Mouse (Mus musculus): ENCODE results near the gene Ccdc96. TPM values are rescaled to one million over a fixed set of nuclear protein-coding genes. Genes with fewer than 3 reads are reported as not detected.

The Ccdc96 gene
- polyA plus RNA-seq, 1 experiment from 2014 or later, result 0.06 TPM

- WGBS (ENCODE audit: insufficient replicate concordance), result 70% methylated on average over 5 of the region's 5 CpGs
- DNase-seq (no peak), ATAC-seq (no peak)
- no peak overlapping the region for H3K9ac ChIP-seq (replicated peaks)
- no peaks in the 10 kb centered on the region for H3K27me3 ChIP-seq (ENCODE audit: insufficient read depth, low read length)
- H3K4me1 ChIP-seq (ENCODE audit: insufficient read depth), result peaks cover 22% of the 10 kb centered on the region
- H3K4me2 ChIP-seq (ENCODE audit: low read depth, low read length), result no peak overlapping the region
- H3K4me3 ChIP-seq (ENCODE audit: low read depth, low read length), result no peak overlapping the region
- H3K9me3 ChIP-seq (ENCODE audit: low read length), result no peaks in the 10 kb centered on the region
- 0 out of 2 replicates have a peak, but pooled peaks cover 5% of the 10 kb centered on the region for H3K36me3 ChIP-seq (replicated peaks; ENCODE audit: insufficient read depth, low read length)
- H3K27ac ChIP-seq (ENCODE audit: low read depth), result no peak overlapping the region
- peak; percentile 69 for TF ChIP-seq CTCF (IDR thresholded peaks at IDR 0.05; ENCODE audit: low read depth)
- TF ChIP-seq EP300 (IDR thresholded peaks at IDR 0.05; ENCODE audit: low read depth), result no peak
Observed at GRCm38 (mm10) chr5:36526274-36526673, 41.9 kb downstream of the Ccdc96 start.

- WGBS (ENCODE audit: insufficient replicate concordance), result 80% methylated on average over 2 of the region's 2 CpGs
- H3K4me1 ChIP-seq (ENCODE audit: insufficient read depth), result peaks cover 24% of the 10 kb centered on the region
- ATAC-seq (no peak), DNase-seq (no peak)
- no peak overlapping the region for H3K4me3 ChIP-seq (ENCODE audit: low read depth, low read length)
- H3K36me3 ChIP-seq (replicated peaks; ENCODE audit: insufficient read depth, low read length), result 0 out of 2 replicates have a peak, but pooled peaks cover 5% of the 10 kb centered on the region
- no peak overlapping the region for H3K4me2 ChIP-seq (ENCODE audit: low read depth, low read length)
- no peak overlapping the region for H3K9ac ChIP-seq (replicated peaks)
- TF ChIP-seq EP300 (IDR thresholded peaks at IDR 0.05; ENCODE audit: low read depth), result no peak
- TF ChIP-seq CTCF (IDR thresholded peaks at IDR 0.05; ENCODE audit: low read depth), result no peak
- no peak overlapping the region for H3K27ac ChIP-seq (ENCODE audit: low read depth)
- H3K9me3 ChIP-seq (ENCODE audit: low read length), result no peaks in the 10 kb centered on the region
- H3K27me3 ChIP-seq (ENCODE audit: insufficient read depth, low read length), result no peaks in the 10 kb centered on the region
Observed at GRCm38 (mm10) chr5:36526921-36527320, 42.5 kb downstream of the Ccdc96 start.

DNA sequence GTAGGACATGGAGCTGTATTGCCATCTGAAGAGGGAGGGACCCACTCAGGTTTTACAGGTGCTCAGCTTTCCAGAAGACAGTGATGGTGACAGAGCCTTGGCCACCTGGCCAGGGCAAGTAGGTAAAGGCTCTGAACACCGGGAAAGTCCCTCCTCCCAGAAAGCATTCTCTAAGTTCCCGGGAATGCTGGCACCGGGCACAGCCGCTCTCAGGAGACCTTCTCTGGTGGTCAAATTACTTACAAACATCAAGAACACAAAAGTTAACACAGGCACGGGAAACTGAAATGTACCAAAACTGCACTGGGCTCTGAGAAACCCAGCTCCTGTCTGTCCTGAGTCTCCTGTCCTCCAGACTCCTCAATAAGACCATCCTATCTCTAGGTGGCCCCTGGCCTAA lies 45.3 kb downstream of the Ccdc96 start:
- Histone ChIP-seq H3K27me3 (ENCODE audit: insufficient read depth, low read length) (no peaks in the 10 kb centered on the region), H3K4me2 (ENCODE audit: low read depth, low read length) (peak overlapping the region; percentile 88), H3K27ac (ENCODE audit: low read depth) (0 out of 2 replicates have a peak overlapping the region, but pooled peaks have one; percentile 18), H3K9me3 (ENCODE audit: low read length) (no peaks in the 10 kb centered on the region), H3K4me1 (ENCODE audit: insufficient read depth) (peaks cover 36% of the 10 kb centered on the region), H3K4me3 (ENCODE audit: low read depth, low read length) (peak overlapping the region; percentile 60), H3K36me3 (replicated peaks; ENCODE audit: insufficient read depth, low read length) (no peaks in the 10 kb centered on the region), H3K9ac (replicated peaks) (peak overlapping the region; percentile 70)
- no peak for DNase-seq
- ATAC-seq, result no peak
- WGBS (ENCODE audit: insufficient replicate concordance), result 18% methylated on average over 5 of the region's 5 CpGs
- TF ChIP-seq CTCF (IDR thresholded peaks at IDR 0.05; ENCODE audit: low read depth), result no peak
- no peak for TF ChIP-seq EP300 (IDR thresholded peaks at IDR 0.05; ENCODE audit: low read depth)

- H3K9ac ChIP-seq (replicated peaks), result peak overlapping the region; percentile 70
- no peaks in the 10 kb centered on the region for H3K9me3 ChIP-seq (ENCODE audit: low read length)
- TF ChIP-seq CTCF (IDR thresholded peaks at IDR 0.05; ENCODE audit: low read depth), result no peak
- no peak for TF ChIP-seq EP300 (IDR thresholded peaks at IDR 0.05; ENCODE audit: low read depth)
- 0 out of 2 replicates have a peak overlapping the region, but pooled peaks have one; percentile 42 for H3K27ac ChIP-seq (ENCODE audit: low read depth)
- no peaks in the 10 kb centered on the region for H3K36me3 ChIP-seq (replicated peaks; ENCODE audit: insufficient read depth, low read length)
- DNase-seq (peak; percentile 91), ATAC-seq (peak; percentile 98)
- under 1% methylated on average over 28 of the region's 28 CpGs for WGBS (ENCODE audit: insufficient replicate concordance)
- no peaks in the 10 kb centered on the region for H3K27me3 ChIP-seq (ENCODE audit: insufficient read depth, low read length)
- peak overlapping the region; percentile 60 for H3K4me3 ChIP-seq (ENCODE audit: low read depth, low read length)
- H3K4me2 ChIP-seq (ENCODE audit: low read depth, low read length), result peak overlapping the region; percentile 88
- peaks cover 36% of the 10 kb centered on the region for H3K4me1 ChIP-seq (ENCODE audit: insufficient read depth)
Observed at GRCm38 (mm10) chr5:36530129-36530751, 45.9 kb downstream of the Ccdc96 start.

GRCm38 (mm10) chr5:36534455-36535030 lies 50.2 kb downstream of the Ccdc96 start:
- Histone ChIP-seq H3K4me1 (ENCODE audit: insufficient read depth) (peaks cover 34% of the 10 kb centered on the region), H3K4me2 (ENCODE audit: low read depth, low read length) (no peak overlapping the region)
- WGBS (ENCODE audit: insufficient replicate concordance), result 42% methylated on average over 6 of the region's 6 CpGs

DNA sequence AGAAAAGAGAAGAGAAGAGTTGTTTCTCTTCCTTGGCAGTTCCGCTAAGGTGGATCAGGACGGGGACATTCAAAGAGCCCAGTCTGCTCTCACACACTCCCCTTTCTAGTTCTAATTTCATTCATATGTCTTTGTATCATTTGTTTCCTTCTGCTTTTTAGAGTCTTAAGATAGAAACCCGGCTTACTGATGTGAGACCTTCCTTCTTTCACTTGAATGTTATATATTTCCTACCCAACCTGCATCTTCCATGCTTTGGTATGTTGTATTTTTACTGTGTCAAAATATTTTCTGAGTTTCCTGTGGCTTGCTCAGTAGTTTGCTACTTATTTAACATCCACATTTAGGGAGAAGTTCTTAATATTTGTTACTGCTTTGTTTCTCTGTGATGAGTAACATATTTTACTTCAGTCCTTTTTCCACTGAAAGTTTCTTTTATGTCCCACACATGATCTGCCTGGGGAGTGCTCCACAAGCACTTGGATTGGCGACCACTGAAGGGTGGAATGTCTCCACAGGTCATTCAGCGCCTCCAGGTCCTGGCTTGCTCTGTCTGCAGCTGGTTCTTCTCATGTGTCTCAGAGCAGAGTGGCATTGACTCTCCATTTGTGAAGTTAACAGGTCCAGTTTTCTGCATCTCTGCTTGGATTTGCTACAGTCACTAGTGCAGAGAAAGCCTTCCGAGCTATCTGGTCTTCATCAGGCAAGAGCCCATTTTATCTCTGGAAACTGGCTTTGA lies 51.2 kb downstream of the Ccdc96 start:
- H3K9me3 ChIP-seq (ENCODE audit: low read length), result no peaks in the 10 kb centered on the region
- no peak overlapping the region for H3K4me2 ChIP-seq (ENCODE audit: low read depth, low read length)
- no peak overlapping the region for H3K27ac ChIP-seq (ENCODE audit: low read depth)
- H3K9ac ChIP-seq (replicated peaks), result no peak overlapping the region
- no peak for DNase-seq
- WGBS (ENCODE audit: insufficient replicate concordance), result 57% methylated on average over 6 of the region's 6 CpGs
- H3K4me1 ChIP-seq (ENCODE audit: insufficient read depth), result peaks cover 27% of the 10 kb centered on the region
- no peaks in the 10 kb centered on the region for H3K27me3 ChIP-seq (ENCODE audit: insufficient read depth, low read length)
- no peak overlapping the region for H3K4me3 ChIP-seq (ENCODE audit: low read depth, low read length)
- no peak for ATAC-seq
- TF ChIP-seq EP300 (IDR thresholded peaks at IDR 0.05; ENCODE audit: low read depth) (no peak), CTCF (IDR thresholded peaks at IDR 0.05; ENCODE audit: low read depth) (no peak)
- H3K36me3 ChIP-seq (replicated peaks; ENCODE audit: insufficient read depth, low read length), result no peaks in the 10 kb centered on the region

More at GRCm38 (mm10) chr5:36534455-36535030, 50.2 kb downstream of the Ccdc96 start:
- Histone ChIP-seq H3K9me3 (ENCODE audit: low read length) (no peaks in the 10 kb centered on the region), H3K4me3 (ENCODE audit: low read depth, low read length) (no peak overlapping the region), H3K27ac (ENCODE audit: low read depth) (no peak overlapping the region), H3K36me3 (replicated peaks; ENCODE audit: insufficient read depth, low read length) (no peaks in the 10 kb centered on the region), H3K27me3 (ENCODE audit: insufficient read depth, low read length) (no peaks in the 10 kb centered on the region), H3K9ac (replicated peaks) (no peak overlapping the region)
- ATAC-seq (no peak), DNase-seq (no peak)
- TF ChIP-seq EP300 (IDR thresholded peaks at IDR 0.05; ENCODE audit: low read depth) (0 out of 2 replicates have a peak, but pooled peaks have one; percentile 11), CTCF (IDR thresholded peaks at IDR 0.05; ENCODE audit: low read depth) (no peak)
